ENCODE assay signal across 20 mouse cellular contexts in genomic region chr8:4838527-4838926, GRCm38 (mm10). TPM values are rescaled to one million over a fixed set of nuclear protein-coding genes. Genes with fewer than 3 reads are reported as not detected.
DNase-seq lines count a peak whose midpoint lies in the region; ATAC-seq and TF ChIP-seq lines count a peak whose summit lies in the region.
"Had no signal": no experiment of that assay in that cellular context is flagged by ENCODE, and none has a peak within 500 bp of the region (broad histone marks: within the 10 kb centered on the region; RNA-seq: fewer than 3 reads in every experiment).

No protein-coding gene starts in this region.

- no peaks in the 10 kb centered on the region for H3K9me3 ChIP-seq in kidney, embryonic 14.5 days (ENCODE audit: control insufficient read depth, low read length)
- H3K9me3 ChIP-seq in liver, embryonic 15.5 days (replicated peaks): no peaks in the 10 kb centered on the region
- no peaks in the 10 kb centered on the region for H3K9me3 ChIP-seq in liver, embryonic 11.5 days (ENCODE audit: control insufficient read depth, low read length)
- no peaks in the 10 kb centered on the region for H3K9me3 ChIP-seq in stomach, embryonic 14.5 days (ENCODE audit: control insufficient read depth, low read depth, low read length)
- no peaks in the 10 kb centered on the region for H3K9me3 ChIP-seq in stomach, postnatal 0 days (ENCODE audit: control insufficient read depth, low read length)
- H3K9me3 ChIP-seq: forebrain, embryonic 13.5 days; hindbrain, embryonic 10.5 days; hindbrain, embryonic 15.5 days; midbrain, embryonic 13.5 days had no signal

- H3K36me3 ChIP-seq in kidney, embryonic 14.5 days (ENCODE audit: control insufficient read depth, insufficient read depth, low read length): no peaks in the 10 kb centered on the region
- H3K36me3 ChIP-seq in liver, embryonic 15.5 days (replicated peaks): no peaks in the 10 kb centered on the region
- H3K36me3 ChIP-seq in liver, embryonic 11.5 days (ENCODE audit: control insufficient read depth, insufficient read depth, low read length): no peaks in the 10 kb centered on the region
- no peaks in the 10 kb centered on the region for H3K36me3 ChIP-seq in stomach, embryonic 14.5 days (ENCODE audit: control insufficient read depth, insufficient read depth, low read length)
- no peaks in the 10 kb centered on the region for H3K36me3 ChIP-seq in stomach, postnatal 0 days (ENCODE audit: control insufficient read depth, insufficient read depth, low read length)
- H3K36me3 ChIP-seq: hindbrain, embryonic 10.5 days; hindbrain, embryonic 15.5 days; midbrain, embryonic 13.5 days had no signal

- H3K27me3 ChIP-seq in kidney, embryonic 14.5 days (ENCODE audit: control insufficient read depth, insufficient read depth, low read length): no peaks in the 10 kb centered on the region
- H3K27me3 ChIP-seq in liver, embryonic 15.5 days: no peaks in the 10 kb centered on the region
- no peaks in the 10 kb centered on the region for H3K27me3 ChIP-seq in liver, embryonic 11.5 days (replicated peaks; ENCODE audit: control insufficient read depth, insufficient read depth, low read length)
- no peaks in the 10 kb centered on the region for H3K27me3 ChIP-seq in stomach, embryonic 14.5 days (ENCODE audit: control insufficient read depth, insufficient read depth, low read length)
- no peaks in the 10 kb centered on the region for H3K27me3 ChIP-seq in stomach, postnatal 0 days (ENCODE audit: control insufficient read depth, insufficient read depth, low read length)
- H3K27me3 ChIP-seq: forebrain, embryonic 13.5 days; hindbrain, embryonic 15.5 days; midbrain, embryonic 13.5 days had no signal

- H3K4me3 ChIP-seq in kidney, embryonic 14.5 days (ENCODE audit: low read length): no peak overlapping the region
- H3K4me3 ChIP-seq in liver, embryonic 15.5 days (replicated peaks): no peak overlapping the region
- no peak overlapping the region for H3K4me3 ChIP-seq in liver, embryonic 11.5 days (ENCODE audit: low read depth, low read length)
- no peak overlapping the region for H3K4me3 ChIP-seq in stomach, embryonic 14.5 days (ENCODE audit: low read depth, low read length)
- no peak overlapping the region for H3K4me3 ChIP-seq in stomach, postnatal 0 days (ENCODE audit: low read depth, low read length)
- H3K4me3 ChIP-seq: forebrain, embryonic 13.5 days; hindbrain, embryonic 10.5 days; hindbrain, embryonic 15.5 days; midbrain, embryonic 13.5 days had no signal

- no peaks in the 10 kb centered on the region for H3K4me1 ChIP-seq in kidney, embryonic 14.5 days (ENCODE audit: control insufficient read depth, insufficient read depth, low read length)
- no peaks in the 10 kb centered on the region for H3K4me1 ChIP-seq in liver, embryonic 15.5 days (replicated peaks)
- H3K4me1 ChIP-seq in liver, embryonic 11.5 days (replicated peaks; ENCODE audit: control insufficient read depth, insufficient read depth, low read length): no peaks in the 10 kb centered on the region
- H3K4me1 ChIP-seq in stomach, embryonic 14.5 days (ENCODE audit: control insufficient read depth, insufficient read depth, low read length): no peaks in the 10 kb centered on the region
- no peaks in the 10 kb centered on the region for H3K4me1 ChIP-seq in stomach, postnatal 0 days (replicated peaks; ENCODE audit: control insufficient read depth, insufficient read depth)
- H3K4me1 ChIP-seq: forebrain, embryonic 13.5 days; hindbrain, embryonic 10.5 days; hindbrain, embryonic 15.5 days; midbrain, embryonic 13.5 days had no signal

- TF ChIP-seq EP300 in stomach, postnatal 0 days (optimal IDR thresholded peaks at IDR 0.05): no peak

- H3K4me2 ChIP-seq in kidney, embryonic 14.5 days (replicated peaks; ENCODE audit: low read depth, low read length): no peak overlapping the region
- no peak overlapping the region for H3K4me2 ChIP-seq in liver, embryonic 15.5 days
- no peak overlapping the region for H3K4me2 ChIP-seq in liver, embryonic 11.5 days
- H3K4me2 ChIP-seq in stomach, embryonic 14.5 days (replicated peaks; ENCODE audit: low read depth, low read length): no peak overlapping the region
- no peak overlapping the region for H3K4me2 ChIP-seq in stomach, postnatal 0 days (replicated peaks; ENCODE audit: low read depth)
- H3K4me2 ChIP-seq: forebrain, embryonic 13.5 days; hindbrain, embryonic 15.5 days; midbrain, embryonic 13.5 days had no signal

- ATAC-seq in kidney, embryonic 14.5 days (ENCODE audit: low FRiP score, low TSS enrichment): no peak
- ATAC-seq in liver, embryonic 15.5 days (ENCODE audit: insufficient read depth): no peak
- ATAC-seq in liver, embryonic 11.5 days (replicated peaks; ENCODE audit: low FRiP score): no peak
- no peak for ATAC-seq in stomach, embryonic 14.5 days (ENCODE audit: insufficient number of reproducible peaks, insufficient read depth, low FRiP score, low read depth)
- ATAC-seq in stomach, postnatal 0 days (ENCODE audit: low FRiP score, low TSS enrichment): no peak
- ATAC-seq: forebrain, embryonic 13.5 days; inflammation-experienced regulatory T-cells, adult 6 months; midbrain, embryonic 13.5 days had no signal

- H3K27ac ChIP-seq in kidney, embryonic 14.5 days (ENCODE audit: low read depth, low read length): peak overlapping the region; percentile 48; the same call in 1 of the 2 replicates
- H3K27ac ChIP-seq in liver, embryonic 15.5 days (replicated peaks): peak overlapping the region; percentile 42; the same call in 1 of the 2 replicates
- no peak overlapping the region for H3K27ac ChIP-seq in liver, embryonic 11.5 days (ENCODE audit: low read depth, low read length)
- H3K27ac ChIP-seq in stomach, embryonic 14.5 days (ENCODE audit: low read length): peak overlapping the region; percentile 44; the same call in 1 of the 2 replicates
- H3K27ac ChIP-seq in stomach, postnatal 0 days (replicated peaks): no peak overlapping the region
- H3K27ac ChIP-seq: forebrain, embryonic 13.5 days; hindbrain, embryonic 10.5 days; hindbrain, embryonic 15.5 days; macrophage; midbrain, embryonic 13.5 days had no signal

- H3K9ac ChIP-seq in kidney, embryonic 14.5 days (ENCODE audit: low read depth, low read length): no peak overlapping the region
- H3K9ac ChIP-seq in liver, embryonic 15.5 days: no peak overlapping the region
- H3K9ac ChIP-seq in liver, embryonic 11.5 days (ENCODE audit: low read depth, low read length): no peak overlapping the region
- H3K9ac ChIP-seq in stomach, embryonic 14.5 days (replicated peaks; ENCODE audit: low read depth, low read length): no peak overlapping the region
- H3K9ac ChIP-seq in stomach, postnatal 0 days (ENCODE audit: low read length): no peak overlapping the region
- H3K9ac ChIP-seq: forebrain, embryonic 13.5 days; hindbrain, embryonic 15.5 days; midbrain, embryonic 13.5 days had no signal

- no peak for TF ChIP-seq CTCF in stomach, postnatal 0 days (IDR thresholded peaks at IDR 0.05; ENCODE audit: low read depth)

- DNase-seq in kidney, adult 18-20 months: no peak
- no peak for DNase-seq in liver, embryonic 11.5 days (ENCODE audit: low spot score)
- DNase-seq in stomach, postnatal 0 days (ENCODE audit: low spot score): no peak
- no peak for DNase-seq in spleen, postnatal 10 days (ENCODE audit: low spot score in 2 of 2)
- DNase-seq: adrenal gland, postnatal 14 days; cerebellum, adult 11 months; cerebellum, adult 9-10 months; cerebellum, postnatal 36 days; gastrocnemius, postnatal 14 days; left cerebral cortex, postnatal 4 days; lung, adult 18-20 months had no signal

RNA-seq across cellular contexts. Expression of gene Shcbp1, which starts 59.2 kb away (rescaled TPM):
- 82.6 and 88.3 TPM in 2 replicates for polyA plus RNA-seq in kidney, embryonic 14.5 days (2014; fragmentation: Nextera tagmentation; extraction: Ambion mirVana)
- 36.9 and 39.4 TPM in 2 replicates for polyA plus RNA-seq in liver, embryonic 15.5 days (2015; fragmentation: Nextera tagmentation; extraction: Ambion mirVana)
- polyA plus RNA-seq in liver, embryonic 11.5 days (2014; fragmentation: Nextera tagmentation; extraction: Ambion mirVana): 65.9 and 85.2 TPM in 2 replicates
- polyA plus RNA-seq in stomach, embryonic 14.5 days (2014; fragmentation: Nextera tagmentation; extraction: Ambion mirVana): 70.4 and 70.6 TPM in 2 replicates
- polyA plus RNA-seq in stomach, postnatal 0 days (2015; fragmentation: Nextera tagmentation; extraction: Ambion mirVana): 15.6 and 18.6 TPM in 2 replicates

Comparison
In these comparisons a context has a peak if more than half of its experiments do, and no peak if none do; other contexts are left out.
1. H3K27ac ChIP-seq: peak in kidney, embryonic 14.5 days (single experiment), liver, embryonic 15.5 days (single experiment) and stomach, embryonic 14.5 days (single experiment); none in liver, embryonic 11.5 days (single experiment) and stomach, postnatal 0 days (single experiment).